Mouse (Mus musculus) hindbrain, embryonic 12.5 days (tissue): Measurements from ENCODE around the gene Psmb2. TPM values are rescaled to one million over a fixed set of nuclear protein-coding genes. Genes with fewer than 3 reads are reported as not detected.

ENCODE experiments used
- ATAC-seq: fragments of 200-750 bp; cut with Nextera tagmentation; 2 replicates; pipeline ENCODE4 v1.8.0; 2017; ENCODE audit warnings: moderate TSS enrichment; ENCODE audit not compliant: low FRiP score
- H3K27ac ChIP-seq: fragments of 300-500 bp; sonication (generic); 2 replicates; pipeline ENCODE4 v1.5.1; 2016; ENCODE audit warnings: mild to moderate bottlenecking
- H3K27me3 ChIP-seq: fragments of 300-500 bp; sonication (generic); 2 replicates; pipeline ENCODE4 v1.6.1; 2016; ENCODE audit warnings: mild to moderate bottlenecking
- H3K36me3 ChIP-seq: fragments of 300-500 bp; sonication (generic); 2 replicates; pipeline ENCODE4 v1.6.1; 2016; ENCODE audit warnings: mild to moderate bottlenecking
- H3K4me1 ChIP-seq: fragments of 300-500 bp; sonication (generic); 2 replicates; pipeline ENCODE4 v1.6.1; 2016
- H3K4me2 ChIP-seq: fragments of 300-500 bp; sonication (generic); replicated peaks from 2 replicates; pipeline ENCODE4 v1.6.1; 2016; ENCODE audit warnings: mild to moderate bottlenecking
- H3K4me3 ChIP-seq: fragments of 300-500 bp; sonication (generic); 2 replicates; pipeline ENCODE4 v1.5.1; 2016; ENCODE audit warnings: mild to moderate bottlenecking
- H3K9ac ChIP-seq: fragments of 300-500 bp; sonication (generic); 2 replicates; pipeline ENCODE4 v1.6.1; 2016; ENCODE audit warnings: mild to moderate bottlenecking, moderate library complexity
- H3K9me3 ChIP-seq: fragments of 300-500 bp; sonication (generic); replicated peaks from 2 replicates; pipeline ENCODE4 v1.6.1; 2016; ENCODE audit warnings: mild to moderate bottlenecking
- WGBS: fragments of 180-500 bp; shearing (Covaris S2); methylation state at CpG from one replicate; pipeline ENCODE4 v1.1.7; 2016; 5-methylcytosine and 5-hydroxymethylcytosine counted together
- polyA plus RNA-seq: library from polyadenylated mRNA; unstranded; fragments of >200 nt; fragmentation: Nextera tagmentation; extraction: Ambion mirVana; gene quantifications from 2 replicates; pipeline ENCODE4 v1.2.1, GENCODE M21; 2016

The Psmb2 gene
- polyA plus RNA-seq, 1 experiment from 2014 or later: 431 TPM

- Histone ChIP-seq H3K9ac (no peak overlapping the region), H3K27me3 (peaks cover 100% of the 10 kb centered on the region), H3K9me3 (no peaks in the 10 kb centered on the region), H3K4me3 (0 out of 2 replicates have a peak overlapping the region, but pooled peaks have one; percentile 29), H3K4me1 (peaks cover 24% of the 10 kb centered on the region), H3K27ac (no peak overlapping the region), H3K36me3 (no peaks in the 10 kb centered on the region), H3K4me2 (no peak overlapping the region)
- 2% methylated on average over 16 of the region's 16 CpGs for WGBS
- ATAC-seq: no peak
Measured at GRCm38 (mm10) chr4:126734001-126734603, 56.7 kb downstream of the Psmb2 start.

GRCm38 (mm10) chr4:126734700-126735381 is 57.4 kb downstream of the Psmb2 start:
- peak overlapping the region; percentile 39 for H3K4me2 ChIP-seq
- 3% methylated on average over 48 of the region's 51 CpGs for WGBS

GRCm38 (mm10) chr4:126735382-126736000 is 58.1 kb downstream of the Psmb2 start:
- no peak for ATAC-seq
- Histone ChIP-seq H3K4me3 (peak overlapping the region; percentile 29), H3K36me3 (no peaks in the 10 kb centered on the region), H3K4me1 (peaks cover 24% of the 10 kb centered on the region), H3K9me3 (no peaks in the 10 kb centered on the region), H3K4me2 (peak overlapping the region; percentile 39), H3K27me3 (peaks cover 96% of the 10 kb centered on the region), H3K27ac (no peak overlapping the region), H3K9ac (no peak overlapping the region; the same call in 1 of the 2 replicates)
- 2% methylated on average over 55 of the region's 62 CpGs for WGBS

More at GRCm38 (mm10) chr4:126734700-126735381, 57.4 kb downstream of the Psmb2 start:
- Histone ChIP-seq H3K4me3 (peak overlapping the region; percentile 29), H3K27me3 (peaks cover 100% of the 10 kb centered on the region), H3K36me3 (no peaks in the 10 kb centered on the region), H3K9me3 (no peaks in the 10 kb centered on the region), H3K9ac (no peak overlapping the region), H3K27ac (no peak overlapping the region), H3K4me1 (peaks cover 24% of the 10 kb centered on the region)
- no peak for ATAC-seq

- Histone ChIP-seq H3K9me3 (no peaks in the 10 kb centered on the region), H3K9ac (no peak within 1 kb of the TSS; the same call in 1 of the 2 replicates), H3K36me3 (no peaks in the 10 kb centered on the region), H3K4me1 (peaks cover 24% of the 10 kb centered on the region), H3K27me3 (peaks cover 93% of the 10 kb centered on the region), H3K4me2 (peak within 1 kb of the TSS; percentile 39), H3K27ac (no peak within 1 kb of the TSS), H3K4me3 (peak within 1 kb of the TSS; percentile 29)
- under 1% methylated on average over 32 of the region's 32 CpGs for WGBS
- peak; percentile 64; the same call in 1 of the 2 replicates for ATAC-seq
Measured at GRCm38 (mm10) chr4:126736001-126736414, 58.6 kb downstream of the Psmb2 start, which contains the start of gene Tfap2e. Gene Tfap2e, minus strand, starts transcription at chr4:126736240.

GRCm38 (mm10) chr4:126739966-126740676 is 62.7 kb downstream of the Psmb2 start:
- 12% methylated on average over 10 of the region's 10 CpGs for WGBS
- H3K36me3 ChIP-seq: peaks cover 12% of the 10 kb centered on the region

GRCm38 (mm10) chr4:126741448-126741847 is 64.0 kb downstream of the Psmb2 start:
- 5% methylated on average over 12 of the region's 12 CpGs for WGBS
- no peak overlapping the region for H3K27ac ChIP-seq
- H3K4me3 ChIP-seq: no peak overlapping the region
- no peak overlapping the region for H3K4me2 ChIP-seq
- peaks cover 12% of the 10 kb centered on the region; the same call in 1 of the 2 replicates for H3K4me1 ChIP-seq
- peak; percentile 57 for ATAC-seq
- H3K9me3 ChIP-seq: no peaks in the 10 kb centered on the region
- H3K27me3 ChIP-seq: peaks cover 69% of the 10 kb centered on the region
- no peak overlapping the region for H3K9ac ChIP-seq
- peaks cover 26% of the 10 kb centered on the region for H3K36me3 ChIP-seq

More at GRCm38 (mm10) chr4:126739966-126740676, 62.7 kb downstream of the Psmb2 start:
- Histone ChIP-seq H3K4me2 (no peak overlapping the region), H3K4me3 (no peak overlapping the region), H3K4me1 (peaks cover 21% of the 10 kb centered on the region), H3K27ac (no peak overlapping the region), H3K27me3 (peaks cover 82% of the 10 kb centered on the region), H3K9ac (no peak overlapping the region), H3K9me3 (no peaks in the 10 kb centered on the region)
- no peak for ATAC-seq

GRCm38 (mm10) chr4:126742976-126743375 is 65.5 kb downstream of the Psmb2 start:
- Histone ChIP-seq H3K27me3 (peaks cover 54% of the 10 kb centered on the region), H3K27ac (no peak overlapping the region), H3K4me1 (peaks cover 12% of the 10 kb centered on the region; the same call in 1 of the 2 replicates), H3K4me3 (no peak overlapping the region), H3K9me3 (no peaks in the 10 kb centered on the region), H3K4me2 (no peak overlapping the region), H3K36me3 (peaks cover 38% of the 10 kb centered on the region), H3K9ac (no peak overlapping the region)
- 56% methylated on average over 2 of the region's 2 CpGs for WGBS
- no peak for ATAC-seq

- peaks cover 46% of the 10 kb centered on the region for H3K27me3 ChIP-seq
- H3K9ac ChIP-seq: peak overlapping the region; percentile 32; the same call in 1 of the 2 replicates
- 8% methylated on average over 11 of the region's 11 CpGs for WGBS
- ATAC-seq: no peak
- H3K9me3 ChIP-seq: no peaks in the 10 kb centered on the region
- no peak overlapping the region for H3K27ac ChIP-seq
- no peak overlapping the region for H3K4me3 ChIP-seq
- peaks cover 16% of the 10 kb centered on the region; the same call in 1 of the 2 replicates for H3K4me1 ChIP-seq
- H3K36me3 ChIP-seq: peaks cover 45% of the 10 kb centered on the region
- H3K4me2 ChIP-seq: no peak overlapping the region
Measured at GRCm38 (mm10) chr4:126743713-126744112, 66.3 kb downstream of the Psmb2 start.

- ATAC-seq: no peak
- H3K4me2 ChIP-seq: no peak overlapping the region
- WGBS: 87% methylated on average over 14 of the region's 14 CpGs
- no peak overlapping the region for H3K27ac ChIP-seq
- H3K36me3 ChIP-seq: peaks cover 56% of the 10 kb centered on the region
- H3K27me3 ChIP-seq: peaks cover 35% of the 10 kb centered on the region
- no peak overlapping the region for H3K9ac ChIP-seq
- peaks cover 24% of the 10 kb centered on the region for H3K4me1 ChIP-seq
- no peaks in the 10 kb centered on the region for H3K9me3 ChIP-seq
- no peak overlapping the region for H3K4me3 ChIP-seq
Measured at GRCm38 (mm10) chr4:126744831-126745230, 67.4 kb downstream of the Psmb2 start.

GRCm38 (mm10) chr4:126745506-126746193 is 68.2 kb downstream of the Psmb2 start:
- H3K9ac ChIP-seq: no peak overlapping the region
- no peak overlapping the region for H3K4me3 ChIP-seq
- H3K36me3 ChIP-seq: peaks cover 65% of the 10 kb centered on the region
- ATAC-seq: 0 out of 2 replicates have a peak, but pooled peaks have one; percentile 18
- H3K27ac ChIP-seq: no peak overlapping the region
- H3K4me1 ChIP-seq: peaks cover 32% of the 10 kb centered on the region
- H3K4me2 ChIP-seq: no peak overlapping the region
- H3K9me3 ChIP-seq: no peaks in the 10 kb centered on the region
- peaks cover 32% of the 10 kb centered on the region for H3K27me3 ChIP-seq
- 36% methylated on average over 13 of the region's 13 CpGs for WGBS

GRCm38 (mm10) chr4:126746194-126746840 is 68.9 kb downstream of the Psmb2 start:
- H3K27me3 ChIP-seq: peaks cover 30% of the 10 kb centered on the region
- WGBS: 89% methylated on average over 10 of the region's 10 CpGs
- no peak overlapping the region for H3K9ac ChIP-seq
- no peaks in the 10 kb centered on the region for H3K9me3 ChIP-seq
- H3K4me2 ChIP-seq: no peak overlapping the region
- H3K4me1 ChIP-seq: peaks cover 39% of the 10 kb centered on the region
- no peak for ATAC-seq
- H3K36me3 ChIP-seq: peaks cover 65% of the 10 kb centered on the region
- H3K4me3 ChIP-seq: no peak overlapping the region
- H3K27ac ChIP-seq: no peak overlapping the region
